Mouse (Mus musculus): ENCODE data around the gene Vdr. TPM values are rescaled to one million over a fixed set of nuclear protein-coding genes. Genes with fewer than 3 reads are reported as not detected.
"Not testable (repeated sequence)": the region's sequence is repeated elsewhere in the genome, so short reads cannot be mapped to it uniquely, and the experiment has no call there.

Vdr gene
- polyA plus RNA-seq, 1 experiment, result 1.5 TPM

DNA sequence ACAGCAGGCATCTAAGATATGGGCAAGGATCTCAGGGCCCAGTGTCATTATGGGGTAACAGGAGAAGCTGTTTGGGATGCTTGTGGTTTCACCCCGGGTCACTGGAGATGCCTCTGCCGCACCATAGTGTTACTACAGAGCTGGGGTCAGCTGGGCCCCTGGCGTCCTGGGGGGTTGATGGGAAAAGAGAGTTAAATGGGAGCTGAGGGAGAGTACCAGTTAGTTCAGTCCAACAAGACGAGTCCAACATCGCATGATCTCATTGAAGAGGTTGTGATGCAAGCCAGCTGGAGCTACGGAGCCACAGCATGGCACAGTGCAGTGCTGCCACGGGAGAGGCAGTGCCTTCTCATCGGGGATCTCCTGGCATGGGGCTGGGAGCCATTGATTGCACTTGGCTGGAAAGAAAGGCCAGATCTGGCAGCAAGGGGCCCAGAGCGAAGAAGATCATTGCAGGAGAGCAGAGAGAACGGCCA lies 22.9 kb downstream of the Vdr start:
- DNase-seq (ENCODE audit: extremely low spot score in 1 of 2, low spot score in 1 of 2), result no peak

DNA sequence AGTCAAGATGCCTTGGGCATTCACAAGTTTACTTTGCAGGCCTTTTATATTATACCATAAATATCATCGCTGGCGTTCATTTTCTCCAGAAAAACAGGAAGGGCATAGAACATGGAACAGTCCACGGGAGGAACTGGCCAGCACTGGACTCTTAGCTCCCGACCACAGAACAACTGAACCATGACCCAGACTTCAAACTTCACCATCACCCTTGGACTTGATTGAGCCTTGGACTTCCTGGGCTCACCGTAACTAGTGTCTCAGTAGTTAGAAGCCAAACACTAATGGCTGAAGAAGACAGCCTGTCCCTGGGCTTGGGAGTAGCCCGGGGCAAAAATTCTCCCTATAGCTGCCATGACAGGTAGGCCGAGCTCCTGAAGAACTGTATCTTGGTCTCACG lies 29.0 kb downstream of the Vdr start:
- no peak for DNase-seq (ENCODE audit: extremely low spot score in 1 of 2, low spot score in 1 of 2)

DNA sequence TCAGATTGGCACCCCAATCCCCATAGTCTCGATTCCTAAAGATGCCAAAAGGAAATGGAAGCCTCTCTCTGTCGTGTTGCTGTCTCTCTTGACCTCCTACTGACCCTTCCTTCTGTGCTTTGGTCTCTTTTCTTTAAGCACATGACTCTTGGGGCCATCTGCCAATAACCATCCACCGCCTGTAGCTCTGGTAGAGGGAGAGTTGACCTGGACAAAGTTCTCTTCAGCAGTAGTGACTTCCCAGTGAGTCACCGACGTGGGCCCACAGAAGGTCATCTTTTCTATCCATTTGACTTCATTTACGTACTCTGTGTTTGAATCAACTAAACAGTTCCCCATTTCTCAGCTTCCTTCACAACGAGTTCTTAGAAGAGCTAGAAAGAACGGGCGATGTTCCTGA lies 30.0 kb downstream of the Vdr start:
- no peak for DNase-seq (ENCODE audit: extremely low spot score in 1 of 2, low spot score in 1 of 2)

DNA sequence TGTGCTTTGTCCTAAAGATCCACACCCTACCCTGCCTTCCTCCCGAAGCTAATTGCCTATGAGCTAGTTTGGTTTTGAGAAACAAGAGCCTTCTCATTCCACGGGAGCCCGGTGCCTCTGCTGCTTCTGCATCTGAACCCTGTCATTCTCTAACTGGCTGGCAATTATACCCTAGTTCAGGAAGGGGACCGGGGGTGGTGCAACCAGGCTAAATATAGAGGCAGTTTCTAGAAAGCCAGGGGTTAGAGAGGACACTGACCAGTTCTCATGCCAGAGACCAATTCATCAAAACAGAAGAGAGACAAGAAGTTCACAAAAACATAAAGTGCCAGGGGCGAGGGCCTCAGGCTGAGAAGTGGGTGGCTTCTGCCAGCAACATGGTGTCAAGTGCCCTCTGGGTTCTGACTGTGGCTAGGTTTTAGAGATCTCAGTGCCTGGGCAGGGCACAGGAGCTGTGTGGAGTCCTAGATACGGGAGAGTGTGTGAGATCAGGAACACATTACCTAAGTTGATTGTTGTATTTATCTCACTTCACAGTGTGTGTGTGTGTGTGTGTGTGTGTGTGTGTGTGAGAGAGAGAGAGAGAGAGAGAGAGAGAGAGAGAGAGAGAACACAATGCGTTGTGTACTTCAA lies 31.6 kb downstream of the Vdr start:
- DNase-seq (ENCODE audit: extremely low spot score in 1 of 2, low spot score in 1 of 2), result no peak

DNA sequence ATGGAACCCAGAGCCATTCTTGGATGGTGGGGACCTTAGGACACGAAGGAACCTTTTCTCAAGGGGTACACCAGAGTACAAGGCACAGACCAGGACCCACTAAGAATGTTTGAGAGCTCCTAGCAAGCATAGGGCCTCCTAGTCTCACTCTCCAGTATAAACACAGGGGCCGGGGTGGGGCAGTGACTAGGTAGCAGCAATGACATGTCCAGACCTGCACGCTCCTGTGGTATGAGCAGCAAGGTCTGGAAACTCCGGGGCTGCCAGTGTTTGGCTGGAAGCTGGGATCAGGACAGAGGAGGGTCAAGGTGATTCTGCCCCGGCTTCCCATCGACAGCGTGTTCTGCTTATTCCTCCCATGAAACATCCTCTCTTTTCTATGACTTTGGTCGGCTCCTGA lies 34.6 kb downstream of the Vdr start:
- DNase-seq (ENCODE audit: extremely low spot score in 1 of 2, low spot score in 1 of 2), result no peak

DNA sequence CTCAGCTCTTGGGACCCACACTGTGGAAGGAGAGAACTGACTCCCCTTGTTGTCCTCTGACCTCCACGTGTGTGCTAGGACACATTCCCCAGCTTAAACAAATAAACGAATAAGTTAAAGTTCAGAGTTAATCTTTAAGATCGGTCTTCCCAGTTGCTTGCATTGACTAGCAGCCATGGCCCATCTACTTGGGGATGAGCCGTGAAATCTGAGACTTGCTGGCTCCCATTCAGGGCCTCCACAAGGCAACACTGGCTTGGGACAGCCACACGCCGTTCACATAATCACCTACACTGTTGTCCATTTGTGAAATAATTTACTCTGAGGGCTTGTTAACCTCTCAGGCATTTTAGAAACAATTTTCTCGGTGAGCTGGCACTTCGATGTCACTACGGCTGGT lies 36.7 kb downstream of the Vdr start:
- DNase-seq (ENCODE audit: extremely low spot score in 1 of 2, low spot score in 1 of 2), result no peak

DNA sequence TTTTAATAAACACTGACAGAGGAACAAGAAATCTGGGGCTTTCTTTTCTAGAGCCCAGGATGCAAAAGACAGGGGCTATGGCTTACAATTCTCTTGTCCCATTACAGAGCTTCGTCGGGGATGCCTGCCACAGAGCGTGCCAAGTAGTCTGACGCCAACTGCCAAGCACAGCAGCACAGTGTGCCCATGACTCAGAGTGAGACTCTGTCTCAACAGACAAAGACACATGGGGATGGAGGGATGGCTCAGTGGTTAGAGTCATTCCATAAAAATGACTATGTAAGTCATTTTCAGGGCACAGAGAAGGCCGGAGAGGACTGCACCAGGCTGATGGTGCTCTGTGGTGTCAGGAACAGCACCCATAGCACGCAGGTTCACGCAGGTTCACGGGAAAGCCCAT lies 38.3 kb downstream of the Vdr start:
- DNase-seq (ENCODE audit: extremely low spot score in 1 of 2, low spot score in 1 of 2), result peak in 1 of 2 experiments; percentile 55

DNA sequence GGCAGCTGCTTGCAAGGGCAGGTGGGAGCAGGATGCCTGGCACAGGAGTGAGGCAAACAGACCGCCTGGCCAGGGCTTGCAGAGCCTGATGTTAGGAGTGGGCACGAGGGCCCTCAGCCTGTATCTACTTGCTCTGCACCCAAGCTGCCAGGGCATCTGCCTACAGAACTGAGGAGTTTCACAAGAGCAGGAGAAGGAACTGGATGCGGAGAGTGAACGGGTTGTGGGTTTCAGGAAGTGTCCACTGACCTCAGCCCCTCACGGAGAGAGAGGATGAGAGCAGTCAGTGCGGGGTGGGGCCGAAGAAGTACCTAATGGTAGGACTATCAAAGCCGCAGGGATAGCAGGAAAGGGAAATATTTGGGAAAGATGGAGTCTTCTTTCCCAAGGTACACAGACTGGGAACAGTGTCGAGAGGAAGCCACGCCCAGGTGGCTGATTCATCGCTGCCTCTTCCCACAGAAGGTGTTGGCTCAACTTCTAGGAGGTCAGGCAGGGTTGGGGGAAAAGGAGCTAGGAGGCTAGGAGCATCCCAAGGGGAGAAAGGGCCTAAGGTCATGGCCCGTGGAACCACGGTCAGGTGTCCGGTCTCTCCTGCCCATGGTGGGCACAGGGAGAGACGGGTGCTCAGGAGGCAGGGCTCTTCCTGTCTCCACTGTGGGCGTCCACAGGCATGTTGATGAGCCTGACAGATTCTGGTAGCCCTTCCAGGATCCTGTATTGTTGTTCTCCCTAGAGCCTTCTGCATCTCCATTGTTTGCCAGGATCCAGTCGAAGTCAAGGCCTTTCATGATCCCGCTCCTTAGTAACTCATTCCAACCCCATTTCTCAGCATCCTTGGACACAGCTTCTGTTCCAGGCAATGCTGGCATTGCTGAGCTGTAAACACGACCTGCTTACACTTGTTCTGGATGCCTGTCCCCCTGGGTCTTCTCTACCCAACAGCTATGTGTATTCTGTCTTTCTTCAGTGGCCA lies 39.1 kb downstream of the Vdr start:
- DNase-seq (ENCODE audit: extremely low spot score in 1 of 2, low spot score in 1 of 2), result no peak

DNA sequence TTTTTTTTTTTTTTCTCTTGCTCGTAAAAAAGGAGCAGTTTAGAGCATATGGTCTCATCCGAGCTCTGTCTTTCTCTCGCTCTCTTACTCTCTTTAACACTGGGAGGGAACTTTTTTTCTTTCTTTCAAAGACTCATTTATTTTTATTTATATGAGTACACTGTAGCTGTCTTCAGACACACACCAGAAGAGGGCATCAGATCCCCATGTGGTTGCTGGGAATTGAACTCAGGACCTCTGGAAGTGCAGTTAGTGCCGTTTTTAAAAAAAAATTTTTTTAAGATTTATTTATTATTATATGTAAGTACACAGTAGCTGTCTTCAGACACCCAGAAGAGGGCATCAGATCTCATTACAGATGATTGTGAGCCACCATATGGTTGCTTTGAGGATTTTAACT lies 40.3 kb downstream of the Vdr start:
- DNase-seq (ENCODE audit: extremely low spot score in 1 of 2, low spot score in 1 of 2), result not testable (repeated sequence)

DNA sequence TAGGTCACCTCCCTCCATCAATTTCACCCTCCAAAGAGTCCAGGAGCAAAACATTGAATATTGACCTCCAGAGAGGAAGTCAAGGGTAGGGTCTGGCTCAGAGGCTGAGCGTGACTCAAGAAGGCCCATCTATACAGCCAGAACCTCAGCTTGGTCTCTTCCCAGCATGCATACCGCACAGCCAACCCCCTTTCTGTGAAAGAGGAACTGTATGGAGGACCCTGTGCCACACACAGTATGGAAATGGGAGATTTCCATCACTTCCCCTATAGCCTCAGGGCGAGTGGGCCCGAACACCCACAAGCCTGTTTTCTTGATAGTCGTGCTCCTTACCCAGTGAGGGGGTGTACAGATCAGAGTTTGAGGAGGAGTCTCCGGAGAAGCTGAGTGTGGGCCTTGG lies 41.4 kb downstream of the Vdr start:
- no peak for DNase-seq (ENCODE audit: extremely low spot score in 1 of 2, low spot score in 1 of 2)

DNA sequence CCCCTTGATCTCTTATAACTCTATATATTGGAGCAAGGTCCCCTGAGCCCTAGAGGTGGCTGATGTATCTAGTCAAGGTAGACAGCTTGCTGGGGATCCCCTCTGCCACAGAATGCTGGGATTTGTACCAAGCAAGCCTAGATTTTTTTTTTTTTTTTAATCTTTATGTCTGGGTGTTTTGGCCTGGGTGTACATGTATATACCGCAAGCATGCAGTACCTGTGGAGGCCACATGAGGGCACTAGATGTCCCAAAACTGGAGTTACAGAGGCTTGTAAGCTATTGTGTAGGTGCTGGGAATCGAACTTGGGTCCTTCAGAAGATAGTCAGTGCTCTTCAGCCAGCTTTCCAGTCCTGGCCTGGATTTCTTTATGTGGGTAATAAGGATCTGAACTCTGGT lies 44.4 kb downstream of the Vdr start:
- no peak for DNase-seq (ENCODE audit: extremely low spot score in 1 of 2, low spot score in 1 of 2)

DNA sequence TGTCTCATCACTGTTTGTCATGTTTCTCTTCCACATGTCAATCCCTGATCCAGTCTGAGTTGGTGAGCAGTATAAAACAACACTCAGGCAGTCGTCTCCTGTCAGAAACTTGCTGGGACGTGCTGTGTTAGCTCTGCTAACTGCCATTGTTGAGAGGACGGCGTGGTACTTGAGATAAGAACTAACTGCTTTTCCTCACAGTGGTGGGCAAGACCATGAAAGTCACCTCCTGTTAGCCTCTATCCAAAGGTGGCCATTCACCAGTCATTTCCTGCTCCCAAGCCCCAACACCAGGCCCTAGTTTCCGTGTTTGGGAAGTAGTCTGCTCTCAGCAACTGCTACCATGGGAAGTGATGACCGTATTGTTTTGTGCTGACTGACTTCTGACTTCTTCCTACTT lies 45.3 kb downstream of the Vdr start:
- no peak for DNase-seq (ENCODE audit: extremely low spot score in 1 of 2, low spot score in 1 of 2)

DNA sequence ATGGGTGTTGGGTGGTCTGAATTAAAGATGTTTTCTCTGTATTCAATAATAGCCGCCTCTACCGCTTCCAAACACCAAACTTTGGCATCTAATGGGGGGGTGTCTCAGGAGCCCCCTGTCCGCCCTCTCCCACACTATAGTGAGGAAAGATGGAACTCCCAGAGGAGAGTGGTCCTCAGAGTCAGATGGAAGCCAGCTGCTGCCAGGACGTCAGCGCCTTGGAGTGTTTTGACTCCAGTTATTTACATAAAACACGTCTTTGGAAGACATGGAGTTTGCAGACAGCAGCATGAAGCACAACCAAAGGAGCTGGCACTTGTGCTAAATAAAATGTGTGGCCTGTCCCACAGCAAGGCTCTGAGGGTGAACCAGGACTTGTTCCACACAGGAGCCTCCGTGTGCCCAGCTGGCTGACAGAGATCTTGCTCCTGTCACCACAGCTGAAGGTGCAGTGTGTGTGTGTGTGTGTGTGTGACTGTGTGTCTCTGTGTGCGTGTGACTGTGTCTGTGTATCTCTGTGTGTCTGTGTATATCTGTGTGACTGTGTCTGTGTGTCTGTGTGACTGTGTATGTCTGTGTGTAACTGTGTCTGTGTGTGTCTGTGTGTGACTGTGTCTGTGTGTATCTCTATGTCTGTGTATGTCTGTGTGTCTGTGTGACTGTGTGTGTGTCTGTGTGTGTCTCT lies 45.9 kb downstream of the Vdr start:
- no peak for DNase-seq (ENCODE audit: extremely low spot score in 1 of 2, low spot score in 1 of 2)

DNA sequence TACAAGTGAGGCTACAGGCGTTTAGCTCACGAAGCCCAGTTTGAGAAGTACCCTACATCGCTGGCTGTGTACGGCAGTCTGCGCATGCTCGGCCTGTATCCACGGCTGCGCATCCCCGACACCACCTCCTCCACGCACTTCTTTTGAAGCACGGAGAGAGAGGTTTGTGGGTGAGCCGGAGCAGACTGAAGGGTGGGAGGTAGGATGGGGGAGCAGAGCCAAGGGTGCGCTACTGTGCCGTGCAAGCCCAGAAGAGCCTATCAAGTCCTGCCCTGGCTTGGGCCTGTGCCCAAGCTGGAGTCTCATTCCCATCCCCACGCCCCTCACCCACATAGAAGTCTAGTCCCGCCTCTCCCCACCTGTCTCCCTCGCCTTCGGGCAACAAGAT lies 46.9 kb downstream of the Vdr start:
- peak; percentile 49 to 85 for DNase-seq (ENCODE audit: extremely low spot score in 1 of 2, low spot score in 1 of 2)

DNA sequence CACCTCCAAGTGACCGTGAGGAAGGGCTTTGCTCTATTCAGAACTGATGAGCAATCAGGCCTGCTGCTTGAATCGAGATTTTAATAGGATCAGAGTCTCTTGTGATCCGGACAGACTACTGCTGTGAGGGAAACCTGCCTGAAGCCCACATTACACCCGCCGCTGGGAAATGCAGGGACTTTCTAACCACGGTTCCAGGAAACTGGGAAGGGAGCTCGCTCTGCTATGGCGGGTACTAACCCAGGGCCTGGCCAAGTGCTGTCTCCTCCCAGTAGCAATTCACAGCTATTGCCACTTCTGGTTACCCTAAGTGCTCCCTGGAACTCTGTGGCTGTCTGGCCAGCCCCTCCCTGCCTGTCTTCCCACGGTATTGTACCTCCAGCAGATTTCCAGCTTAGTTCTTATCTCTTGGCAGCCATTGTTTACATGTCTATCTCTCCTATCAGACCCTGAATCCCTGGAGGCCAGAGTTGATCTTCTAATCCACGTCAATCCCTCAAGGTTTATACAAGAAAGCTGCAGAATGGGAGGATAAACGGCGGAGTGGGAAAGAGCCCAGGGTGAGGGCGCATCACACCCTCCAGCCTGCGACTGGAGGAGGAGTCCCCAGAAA lies 47.4 kb downstream of the Vdr start:
- no peak for DNase-seq (ENCODE audit: extremely low spot score in 1 of 2, low spot score in 1 of 2)

DNA sequence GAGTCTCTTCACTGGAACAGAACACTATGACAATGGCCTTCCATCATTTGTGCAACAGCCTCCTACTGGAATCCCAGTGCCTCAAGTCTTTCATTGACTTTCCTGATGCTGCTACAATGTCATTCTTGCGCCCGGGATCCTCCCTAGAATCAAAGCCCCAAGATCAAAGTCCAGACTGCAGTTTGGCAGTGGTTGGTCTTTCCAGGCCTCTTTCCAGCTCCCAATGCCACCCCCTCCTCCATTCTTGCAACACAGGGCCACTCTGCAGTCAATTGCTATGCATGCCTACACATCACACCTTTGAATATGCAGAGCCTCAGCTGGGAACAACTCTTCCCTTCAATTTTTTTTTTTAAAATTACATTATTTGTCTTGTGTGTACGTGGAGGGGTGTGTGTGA lies 50.1 kb downstream of the Vdr start:
- no peak for DNase-seq (ENCODE audit: extremely low spot score in 1 of 2, low spot score in 1 of 2)

DNA sequence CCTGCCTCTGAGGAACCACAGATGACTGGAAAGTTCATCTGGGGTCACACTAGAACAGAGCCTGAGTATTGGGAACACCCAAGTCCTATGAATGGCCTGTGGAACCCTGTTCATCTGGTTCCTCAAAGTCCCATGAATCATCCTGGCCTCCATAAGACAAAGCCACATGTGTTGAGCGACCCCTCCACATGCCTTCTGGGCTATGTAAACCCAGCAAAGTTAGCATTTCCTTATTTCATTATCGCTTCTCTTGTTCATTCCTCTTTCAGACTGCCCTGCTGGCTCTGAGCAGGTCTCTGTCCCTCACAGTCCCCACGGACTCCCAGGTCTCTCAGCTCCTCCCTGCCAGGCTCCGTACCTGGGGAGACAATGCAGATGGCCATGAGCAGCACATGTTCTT lies 52.0 kb downstream of the Vdr start:
- no peak for DNase-seq (ENCODE audit: extremely low spot score in 1 of 2, low spot score in 1 of 2)

DNA sequence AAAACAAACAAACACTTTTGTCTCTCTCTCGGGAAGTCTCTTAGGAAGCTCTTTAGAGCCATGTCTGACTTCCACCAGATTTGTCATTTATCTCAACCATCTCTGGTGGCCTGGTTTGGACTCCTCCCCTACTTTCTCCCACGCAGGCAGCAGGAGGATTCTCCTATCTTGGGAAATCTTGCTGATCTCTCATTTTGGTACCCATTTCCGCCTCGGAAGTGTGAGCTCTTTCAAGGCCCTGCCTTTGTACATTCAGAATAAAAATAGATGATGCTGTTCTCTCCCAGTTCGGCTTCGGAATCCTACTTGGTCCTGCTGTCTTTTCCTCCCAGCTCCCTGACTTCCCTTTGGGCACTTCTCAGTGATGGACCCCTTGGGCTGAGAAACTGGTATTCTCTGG lies 55.9 kb downstream of the Vdr start:
- peak in 1 of 2 experiments; percentile 65 for DNase-seq (ENCODE audit: extremely low spot score in 1 of 2, low spot score in 1 of 2)

DNA sequence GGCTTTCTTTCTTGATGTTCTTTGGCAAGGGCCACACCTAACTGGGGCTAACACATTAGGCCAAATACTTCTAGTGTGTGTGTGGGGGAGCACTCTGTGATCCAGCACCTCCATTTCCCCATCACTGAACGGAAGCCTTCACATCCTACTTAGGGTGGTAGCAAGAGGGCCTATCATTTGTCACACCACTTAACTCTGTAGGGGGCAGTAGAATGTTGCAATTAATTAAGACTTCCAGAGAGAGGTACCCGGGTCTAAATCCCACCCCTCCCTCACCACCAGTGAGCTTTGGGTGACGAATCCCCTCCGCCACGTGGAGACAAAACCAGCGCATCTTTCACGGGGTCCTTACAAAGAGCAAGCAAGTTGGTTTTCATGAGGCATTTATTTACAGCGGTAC lies 56.4 kb downstream of the Vdr start:
- no peak for DNase-seq (ENCODE audit: extremely low spot score in 1 of 2, low spot score in 1 of 2)

DNA sequence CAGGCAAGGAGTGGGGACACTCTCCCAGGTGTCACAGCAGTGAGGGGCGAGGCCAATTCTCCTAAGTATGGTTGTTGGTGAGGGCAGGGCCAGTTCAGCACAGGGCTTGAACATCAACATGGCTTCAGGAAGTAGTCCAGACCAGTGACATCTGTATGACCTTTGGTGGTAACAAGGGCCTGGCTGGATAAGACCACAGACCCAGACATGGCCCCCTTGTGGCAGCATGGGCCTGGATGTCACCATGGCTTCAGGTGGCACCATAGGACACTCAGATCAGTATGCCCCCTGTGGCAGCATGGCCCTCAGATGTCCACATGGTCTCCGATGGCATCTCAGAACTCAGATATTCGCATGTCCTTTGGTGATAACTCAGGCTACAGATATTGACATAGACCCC lies 58.1 kb downstream of the Vdr start:
- DNase-seq (ENCODE audit: extremely low spot score in 1 of 2, low spot score in 1 of 2), result no peak

DNA sequence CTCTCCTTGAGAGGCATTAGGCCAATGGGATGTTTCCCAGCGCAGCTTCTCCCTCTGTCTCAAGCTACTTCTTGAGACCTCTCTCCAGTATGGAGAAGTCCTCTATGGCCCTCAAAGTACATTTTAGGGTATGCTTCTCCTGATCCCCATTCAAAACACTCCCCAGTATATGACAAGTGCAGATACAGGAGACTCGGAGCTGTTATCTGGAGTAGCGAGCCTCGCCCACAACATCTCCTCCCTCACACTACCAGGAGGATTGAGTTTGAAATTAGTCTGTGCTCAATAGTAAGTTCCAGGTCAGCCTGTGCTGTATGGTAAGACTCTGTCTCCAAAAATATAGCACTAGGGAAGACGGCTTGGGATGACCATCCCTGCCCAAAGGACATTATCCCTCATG lies 59.4 kb downstream of the Vdr start:
- DNase-seq (ENCODE audit: extremely low spot score in 1 of 2, low spot score in 1 of 2), result no peak
